Mouse (Mus musculus) CH12.LX (cell line): ENCODE data around the gene Slc25a15. TPM values are rescaled to one million over a fixed set of nuclear protein-coding genes. Genes with fewer than 3 reads are reported as not detected.

Experiments used
- DNase-seq: peaks from one replicate; pipeline ENCODE4 v3.0.0-alpha.2; 2013; ENCODE audit errors: extremely low read depth
- H3K27ac ChIP-seq: 2 replicates; pipeline ENCODE4 v1.5.1; 2012; ENCODE audit warnings: low read depth, mild to moderate bottlenecking, control low read depth, moderate library complexity; ENCODE audit not compliant: insufficient read depth
- H3K27me3 ChIP-seq: replicated peaks from 2 replicates; pipeline ENCODE3; 2012; ENCODE audit warnings: inconsistent platforms
- H3K36me3 ChIP-seq, 2 experiments: replicated peaks in 1 of 2; 2 replicates each; pipeline versions ENCODE3 to v1.6.1; 2012; ENCODE audit warnings: inconsistent platforms in 1 of 2, low read length in 1 of 2, mild to moderate bottlenecking in 1 of 2, mixed read lengths in 1 of 2, moderate library complexity in 1 of 2; ENCODE audit not compliant: control insufficient read depth in 1 of 2, insufficient read depth in 1 of 2
- H3K4me1 ChIP-seq, 2 experiments: 2 replicates each; pipeline ENCODE4 v1.6.1; 2012; ENCODE audit warnings: inconsistent platforms in 1 of 2, moderate library complexity in 1 of 2; ENCODE audit not compliant: insufficient read depth in 2 of 2, control insufficient read depth in 1 of 2
- H3K4me2 ChIP-seq: 2 replicates; pipeline ENCODE4 v1.6.1; 2012; ENCODE audit warnings: low read depth, mild to moderate bottlenecking, control low read depth; ENCODE audit not compliant: poor library complexity, insufficient read depth, severe bottlenecking
- H3K4me3 ChIP-seq, 3 experiments: fragments of 150-350 bp in 1 of 3; sonication (generic) in 1 of 3; replicated peaks in 1 of 3; 2 replicates each; pipeline versions ENCODE3 to v1.5.1; 2011 to 2012; ENCODE audit warnings: low read depth in 2 of 3, low read length in 2 of 3, mild to moderate bottlenecking in 2 of 3, moderate library complexity in 2 of 3, control low read depth in 1 of 3, improper control_type of control experiment in 1 of 3, inconsistent platforms in 1 of 3, mixed read lengths in 1 of 3; ENCODE audit not compliant: poor library complexity in 1 of 3
- H3K79me2 ChIP-seq: replicated peaks from 2 replicates; pipeline ENCODE4 v1.6.1; 2012; ENCODE audit warnings: mild to moderate bottlenecking, moderate library complexity; ENCODE audit not compliant: control insufficient read depth, poor library complexity, insufficient read depth, severe bottlenecking; ENCODE audit errors: extremely low read depth
- H3K9ac ChIP-seq: 2 replicates; pipeline ENCODE4 v1.6.1; 2012; ENCODE audit warnings: low read depth, mild to moderate bottlenecking, control low read depth, moderate library complexity; ENCODE audit not compliant: insufficient read depth
- H3K9me3 ChIP-seq: replicated peaks from 2 replicates; pipeline ENCODE3; 2012; ENCODE audit warnings: low read length, inconsistent platforms, mixed read lengths
- BHLHE40 ChIP-seq: IDR thresholded peaks from 2 replicates; pipeline ENCODE4 v1.6.1; 2011; ENCODE audit warnings: mild to moderate bottlenecking, low read depth, low read length, improper control_type of control experiment
- CHD1 ChIP-seq: IDR thresholded peaks from 2 replicates; pipeline ENCODE4 v1.6.1; 2012; ENCODE audit warnings: low read depth, low read length, improper control_type of control experiment, inconsistent platforms
- CTCF ChIP-seq, 2 experiments: IDR thresholded peaks in 1 of 2; conservative IDR thresholded peaks in 1 of 2; 2 replicates each; pipeline ENCODE4 v1.5.1; 2011 to 2012; ENCODE audit warnings: low read depth in 2 of 2, low read length in 2 of 2, improper control_type of control experiment in 1 of 2, inconsistent platforms in 1 of 2, mild to moderate bottlenecking in 1 of 2, moderate library complexity in 1 of 2
- E2F4 ChIP-seq: IDR thresholded peaks from 2 replicates; pipeline ENCODE4 v1.6.1; 2011; ENCODE audit warnings: low read depth, low read length, improper control_type of control experiment; ENCODE audit not compliant: insufficient replicate concordance
- GABPA ChIP-seq: IDR thresholded peaks from 2 replicates; pipeline ENCODE4 v1.6.1; 2012; ENCODE audit warnings: low read depth, low read length, improper control_type of control experiment, inconsistent platforms; ENCODE audit not compliant: insufficient replicate concordance
- HCFC1 ChIP-seq: IDR thresholded peaks from 2 replicates; pipeline ENCODE4 v1.6.1; 2012; ENCODE audit warnings: low read depth, mild to moderate bottlenecking, inconsistent platforms, low read length, improper control_type of control experiment
- JUN ChIP-seq: IDR thresholded peaks from 2 replicates; pipeline ENCODE4 v1.6.1; 2011; ENCODE audit warnings: low read depth, mild to moderate bottlenecking, low read length, improper control_type of control experiment, moderate library complexity; ENCODE audit not compliant: insufficient read depth
- JUND ChIP-seq: conservative IDR thresholded peaks from 2 replicates; pipeline ENCODE4 v1.6.1; 2011; ENCODE audit warnings: low read depth, low read length, improper control_type of control experiment
- MEF2A ChIP-seq: IDR thresholded peaks from 2 replicates; pipeline ENCODE4 v1.6.1; 2014; ENCODE audit warnings: low read depth, mild to moderate bottlenecking, inconsistent platforms, low read length, improper control_type of control experiment, borderline replicate concordance
- MYC ChIP-seq: IDR thresholded peaks from 2 replicates; pipeline ENCODE4 v1.6.1; 2011; ENCODE audit warnings: low read depth, mild to moderate bottlenecking, improper control_type of control experiment, low read length
- NRF1 ChIP-seq: IDR thresholded peaks from 2 replicates; pipeline ENCODE4 v1.6.1; 2014; ENCODE audit warnings: low read depth, mild to moderate bottlenecking, inconsistent platforms, low read length, improper control_type of control experiment, moderate library complexity
- POLR2AphosphoS2 ChIP-seq: IDR thresholded peaks from 2 replicates; pipeline ENCODE4 v1.6.1; 2011; ENCODE audit warnings: low read depth, low read length, improper control_type of control experiment
- SIN3A ChIP-seq: IDR thresholded peaks from 2 replicates; pipeline ENCODE4 v1.6.1; 2012; ENCODE audit warnings: low read length, improper control_type of control experiment, inconsistent platforms
- USF2 ChIP-seq: conservative IDR thresholded peaks from 2 replicates; pipeline ENCODE4 v1.6.1; 2011; ENCODE audit warnings: low read depth, low read length, improper control_type of control experiment
- ZC3H11A ChIP-seq: IDR thresholded peaks from 2 replicates; pipeline ENCODE4 v1.6.1; 2012; ENCODE audit warnings: low read depth, mild to moderate bottlenecking, inconsistent platforms, low read length, improper control_type of control experiment
- ZKSCAN1 ChIP-seq: IDR thresholded peaks from 2 replicates; pipeline ENCODE4 v1.6.1; 2012; ENCODE audit warnings: low read depth, inconsistent platforms, low read length, improper control_type of control experiment, borderline replicate concordance
- ZMIZ1 ChIP-seq: IDR thresholded peaks from 2 replicates; pipeline ENCODE4 v1.6.1; 2012; ENCODE audit warnings: low read depth, mild to moderate bottlenecking, inconsistent platforms, low read length, improper control_type of control experiment
- ZNF384 ChIP-seq: IDR thresholded peaks from 2 replicates; pipeline ENCODE4 v1.6.1; 2012; ENCODE audit warnings: low read depth, low read length, improper control_type of control experiment, inconsistent platforms
- dilution Hi-C: fragments of 300-500 bp; cut with MboI; formaldehyde crosslinking; loops from 2 replicates; pipeline ENCODE4 v1.14.3; 2020; ENCODE audit warnings: low sequenced_read_pairs; ENCODE audit not compliant: extremely low pct_unique_long_range_greater_than_20kb, extremely low pct_ligation_motif_present
- in situ Hi-C: fragments of 300-500 bp; cut with MboI; formaldehyde crosslinking; loops from 3 replicates; pipeline ENCODE4 v1.14.3; 2019; ENCODE audit warnings: low sequenced_read_pairs, low pct_ligation_motif_present, low pct_unique_long_range_greater_than_20kb, mixed read lengths
- polyA plus RNA-seq: library from polyadenylated mRNA; unstranded; fragments of >175 nt; gene quantifications from 2 replicates; pipeline ENCODE4 v1.2.1, GENCODE M21; 2012; ENCODE audit warnings: low read depth; ENCODE audit not compliant: insufficient read length
- total RNA-seq, 2 experiments: library from RNA; depleted of rRNA; stranded (reverse); fragments of 300-350 nt in 1 of 2; fragments of >200 nt in 1 of 2; gene quantifications; 2 replicates each; pipeline ENCODE4 v1.2.3; 2012 to 2014

Slc25a15 gene
- total and polyA plus RNA-seq, 3 experiments = 5.6 to 10.3 (median 10.1) TPM

- Histone ChIP-seq H3K4me2 (no peak overlapping the region), H3K79me2 (no peaks in the 10 kb centered on the region), H3K4me3 (no peak overlapping the region), H3K27ac (no peak overlapping the region), H3K9me3 (no peaks in the 10 kb centered on the region), H3K27me3 (no peaks in the 10 kb centered on the region), H3K4me1 (peaks cover 3 to 25% of the 10 kb centered on the region in 2 experiments; a peak in 3 of 4 replicates), H3K36me3 (peaks cover 11 to 56% of the 10 kb centered on the region in 2 experiments), H3K9ac (no peak overlapping the region)
- no peak for TF ChIP-seq POLR2AphosphoS2
- 0 out of 4 replicates have a peak, but pooled peaks of 1 of the 2 experiments have one; percentile 17 for TF ChIP-seq CTCF (conservative IDR thresholded peaks at IDR 0.05 in 1 of 2, IDR thresholded peaks at IDR 0.05 in 1 of 2; ENCODE audit: low read depth in 2 of 2, low read length in 2 of 2)
- dilution Hi-C loops (no loop called here), in situ Hi-C loops (loop anchor here (10.0 kb wide), 1 partner anchor 195 kb away; the partner anchor contains the start of gene Vps36)
- no peak for DNase-seq
Measured at GRCm38 (mm10) chr8:22389874-22390273, 8.5 kb downstream of the Slc25a15 start.

DNA sequence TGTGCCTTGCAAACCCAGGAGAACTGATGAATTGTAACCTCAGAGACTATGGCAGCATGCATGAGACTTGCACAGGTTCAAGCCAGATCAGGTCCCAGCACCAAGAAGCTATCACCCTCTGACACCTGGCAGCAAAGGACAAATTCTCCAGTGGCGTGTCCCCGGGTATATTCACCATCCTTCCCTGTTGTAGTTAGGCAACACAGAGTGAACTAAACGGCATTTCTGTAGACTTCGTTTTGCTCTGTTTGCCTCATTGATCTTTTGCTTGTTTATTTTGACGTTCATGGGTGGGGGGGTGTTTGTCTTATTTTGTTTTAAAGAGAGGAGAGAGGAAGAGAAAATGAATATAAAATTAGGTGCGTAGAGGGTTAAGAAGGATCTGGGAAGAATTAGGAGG lies 13.2 kb downstream of the Slc25a15 start:
- Histone ChIP-seq H3K4me3 (no peak overlapping the region), H3K4me2 (no peak overlapping the region), H3K36me3 (peaks cover 15 to 66% of the 10 kb centered on the region in 2 experiments), H3K27me3 (no peaks in the 10 kb centered on the region), H3K9ac (no peak overlapping the region), H3K4me1 (peaks cover 0 to 18% of the 10 kb centered on the region in 2 experiments; a peak in 2 of 4 replicates), H3K9me3 (no peaks in the 10 kb centered on the region), H3K27ac (no peak overlapping the region), H3K79me2 (no peaks in the 10 kb centered on the region)
- no peak for TF ChIP-seq USF2
- TF ChIP-seq MYC = no peak
- TF ChIP-seq ZMIZ1 = no peak
- no peak for TF ChIP-seq GABPA
- TF ChIP-seq JUND = no peak
- no peak for TF ChIP-seq ZNF384
- TF ChIP-seq ZKSCAN1 = no peak
- no peak for TF ChIP-seq ZC3H11A
- no peak for TF ChIP-seq CHD1
- TF ChIP-seq NRF1 = no peak
- no peak for TF ChIP-seq POLR2AphosphoS2
- no peak for TF ChIP-seq MEF2A
- TF ChIP-seq JUN = no peak
- no peak for TF ChIP-seq E2F4
- TF ChIP-seq CTCF (conservative IDR thresholded peaks at IDR 0.05 in 1 of 2, IDR thresholded peaks at IDR 0.05 in 1 of 2; ENCODE audit: low read depth in 2 of 2, low read length in 2 of 2) = no peak
- TF ChIP-seq SIN3A = no peak
- no peak for TF ChIP-seq HCFC1
- TF ChIP-seq BHLHE40 = no peak
- in situ Hi-C loops (loop anchor here (10.0 kb wide), 1 partner anchor 190 kb away; the partner anchor contains the start of gene Vps36), dilution Hi-C loops (no loop called here)
- no peak for DNase-seq
